Mouse (Mus musculus): Measurements from ENCODE around the gene Slc51b.

Gene Slc51b

GRCm38 (mm10) chr9:65372449-65372848 lies 50.3 kb downstream of the Slc51b start:
- DNase-seq (ENCODE audit: low spot score in 2 of 2) = peak; percentile 23

- no peak for DNase-seq (ENCODE audit: low spot score in 2 of 2)
These were observed 51.0 kb downstream of the Slc51b start for GRCm38 (mm10) chr9:65371756-65372155.

GRCm38 (mm10) chr9:65365721-65366120 lies 57.0 kb downstream of the Slc51b start:
- DNase-seq (ENCODE audit: low spot score in 2 of 2) = no peak

DNA sequence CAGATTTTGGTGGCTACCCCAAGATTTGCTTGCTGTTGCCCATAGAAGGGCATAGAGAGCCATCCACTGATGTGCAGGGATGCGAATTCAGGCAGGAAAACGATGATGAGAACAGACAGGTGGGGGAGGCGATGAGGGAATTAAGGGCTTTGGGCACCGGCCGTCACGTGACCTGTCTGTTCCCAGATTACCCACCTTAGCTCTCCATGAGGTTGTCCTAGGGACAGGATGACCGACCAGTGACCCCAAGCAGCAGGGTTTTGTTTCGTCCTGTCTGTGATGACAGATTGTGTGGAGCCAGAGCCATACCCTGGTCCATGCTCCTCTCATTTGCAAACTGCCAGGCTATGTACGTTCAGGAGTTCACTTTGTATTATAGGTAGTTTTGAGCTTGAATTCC lies 59.1 kb downstream of the Slc51b start:
- no peak for DNase-seq (ENCODE audit: low spot score in 2 of 2)
